Mouse (Mus musculus): ENCODE results near the gene Sytl1. TPM values are rescaled to one million over a fixed set of nuclear protein-coding genes. Genes with fewer than 3 reads are reported as not detected.

Sytl1 gene
- total and polyA plus RNA-seq, 3 experiments = 0.05 to 2.5 (median 1.4) TPM

DNA sequence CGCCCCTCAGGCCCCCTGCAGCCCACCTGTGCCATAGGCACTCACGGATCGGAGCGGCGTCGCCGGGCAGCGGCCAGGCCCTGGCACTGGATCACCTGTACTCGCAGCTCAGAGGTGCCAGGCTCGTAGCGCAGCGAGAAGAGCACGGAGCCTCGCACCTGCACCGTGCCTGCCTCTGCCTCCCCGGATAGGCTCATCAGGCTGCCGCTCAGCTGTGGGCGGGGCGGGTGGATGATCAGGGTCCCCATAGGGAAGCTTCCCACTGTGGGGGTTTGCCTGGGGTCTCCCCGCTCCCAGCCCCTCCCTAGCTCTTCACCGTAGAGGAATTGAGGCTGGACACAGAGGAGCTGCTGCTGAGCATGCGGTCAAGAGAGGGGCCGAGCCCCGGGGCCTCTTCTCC is 6.1 kb downstream of the Sytl1 start:
- H3K36me3 ChIP-seq (replicated peaks) = peaks cover 58% of the 10 kb centered on the region
- H3K27me3 ChIP-seq (ENCODE audit: insufficient read depth, low read length) = peaks cover 5% of the 10 kb centered on the region; the same call in 1 of the 2 replicates
- H3K4me1 ChIP-seq (ENCODE audit: insufficient read depth, low read depth, low read length) = peaks cover 36% of the 10 kb centered on the region
- no peaks in the 10 kb centered on the region for H3K9me3 ChIP-seq (replicated peaks)
- ATAC-seq (ENCODE audit: extremely low read depth, insufficient number of reproducible peaks, low FRiP score, poor library complexity, severe bottlenecking) (no peak), DNase-seq (ENCODE audit: low spot score) (no peak)
- TF ChIP-seq GATA2 (IDR thresholded peaks at IDR 0.05; ENCODE audit: borderline replicate concordance, low read depth, low read length) (no peak), TAL1 (conservative IDR thresholded peaks at IDR 0.05; ENCODE audit: low read depth, low read length) (no peak), POLR2AphosphoS5 (IDR thresholded peaks at IDR 0.05; ENCODE audit: insufficient replicate concordance, low read depth, low read length) (no peak), CTCF (IDR thresholded peaks at IDR 0.05; ENCODE audit: low read depth, low read length) (no peak), GATA1 (IDR thresholded peaks at IDR 0.05; ENCODE audit: borderline replicate concordance, low read length) (no peak)
- H3K4me3 ChIP-seq (ENCODE audit: low read depth, low read length) = no peak overlapping the region

DNA sequence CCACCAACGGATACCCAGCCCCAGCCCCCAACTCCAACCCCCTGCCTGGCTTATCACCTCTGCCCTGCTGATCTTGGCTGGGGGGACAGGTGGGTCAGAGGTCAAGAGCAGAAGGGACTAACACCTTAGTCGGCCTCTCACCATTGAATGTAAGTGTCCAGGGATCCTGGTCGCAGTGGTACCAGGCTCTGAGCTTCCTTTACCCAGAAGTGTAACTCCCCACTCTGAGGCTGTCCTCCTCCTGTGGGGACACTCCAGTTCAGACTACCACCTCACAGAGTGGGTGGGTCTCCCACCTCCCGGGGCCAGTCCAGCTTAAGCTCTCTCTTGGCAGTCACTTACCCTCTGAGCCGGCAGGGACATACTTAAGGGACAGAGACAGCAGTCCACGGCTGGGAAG is 7.5 kb downstream of the Sytl1 start:
- Histone ChIP-seq H3K36me3 (replicated peaks) (peaks cover 72% of the 10 kb centered on the region), H3K4me3 (ENCODE audit: low read depth, low read length) (no peak overlapping the region), H3K4me1 (ENCODE audit: insufficient read depth, low read depth, low read length) (peaks cover 34% of the 10 kb centered on the region), H3K27me3 (ENCODE audit: insufficient read depth, low read length) (peaks cover 5% of the 10 kb centered on the region; the same call in 1 of the 2 replicates), H3K9me3 (replicated peaks) (no peaks in the 10 kb centered on the region)
- TF ChIP-seq GATA1 (IDR thresholded peaks at IDR 0.05; ENCODE audit: borderline replicate concordance, low read length) = no peak
- no peak for TF ChIP-seq TAL1 (conservative IDR thresholded peaks at IDR 0.05; ENCODE audit: low read depth, low read length)
- TF ChIP-seq CTCF (IDR thresholded peaks at IDR 0.05; ENCODE audit: low read depth, low read length) = no peak
- no peak for TF ChIP-seq POLR2AphosphoS5 (IDR thresholded peaks at IDR 0.05; ENCODE audit: insufficient replicate concordance, low read depth, low read length)
- DNase-seq (ENCODE audit: low spot score) (no peak), ATAC-seq (ENCODE audit: extremely low read depth, insufficient number of reproducible peaks, low FRiP score, poor library complexity, severe bottlenecking) (no peak)

- H3K27me3 ChIP-seq (ENCODE audit: insufficient read depth, low read length) = peaks cover 5% of the 10 kb centered on the region; the same call in 1 of the 2 replicates
Measured at GRCm38 (mm10) chr4:133253412-133253811, 9.5 kb downstream of the Sytl1 start.

GRCm38 (mm10) chr4:133252089-133252488 is 10.8 kb downstream of the Sytl1 start:
- TF ChIP-seq CTCF (IDR thresholded peaks at IDR 0.05; ENCODE audit: low read depth, low read length) = no peak
- no peak for TF ChIP-seq TAL1 (conservative IDR thresholded peaks at IDR 0.05; ENCODE audit: low read depth, low read length)
- TF ChIP-seq GATA1 (IDR thresholded peaks at IDR 0.05; ENCODE audit: borderline replicate concordance, low read length) = no peak
- no peak for TF ChIP-seq POLR2AphosphoS5 (IDR thresholded peaks at IDR 0.05; ENCODE audit: insufficient replicate concordance, low read depth, low read length)
- no peak for TF ChIP-seq GATA2 (IDR thresholded peaks at IDR 0.05; ENCODE audit: borderline replicate concordance, low read depth, low read length)
- Histone ChIP-seq H3K9me3 (replicated peaks) (no peaks in the 10 kb centered on the region), H3K36me3 (replicated peaks) (peaks cover 85% of the 10 kb centered on the region), H3K4me3 (ENCODE audit: low read depth, low read length) (no peak overlapping the region), H3K27me3 (ENCODE audit: insufficient read depth, low read length) (peaks cover 3% of the 10 kb centered on the region; the same call in 1 of the 2 replicates), H3K4me1 (ENCODE audit: insufficient read depth, low read depth, low read length) (peaks cover 56% of the 10 kb centered on the region)
- DNase-seq (ENCODE audit: low spot score) = no peak
- ATAC-seq (ENCODE audit: extremely low read depth, insufficient number of reproducible peaks, low FRiP score, poor library complexity, severe bottlenecking) = no peak

More at GRCm38 (mm10) chr4:133253412-133253811, 9.5 kb downstream of the Sytl1 start:
- Histone ChIP-seq H3K4me3 (ENCODE audit: low read depth, low read length) (no peak overlapping the region), H3K4me1 (ENCODE audit: insufficient read depth, low read depth, low read length) (peaks cover 51% of the 10 kb centered on the region), H3K36me3 (replicated peaks) (peaks cover 85% of the 10 kb centered on the region), H3K9me3 (replicated peaks) (no peaks in the 10 kb centered on the region)
- TF ChIP-seq TAL1 (conservative IDR thresholded peaks at IDR 0.05; ENCODE audit: low read depth, low read length) (no peak), GATA1 (IDR thresholded peaks at IDR 0.05; ENCODE audit: borderline replicate concordance, low read length) (no peak), GATA2 (IDR thresholded peaks at IDR 0.05; ENCODE audit: borderline replicate concordance, low read depth, low read length) (no peak), CTCF (IDR thresholded peaks at IDR 0.05; ENCODE audit: low read depth, low read length) (no peak), POLR2AphosphoS5 (IDR thresholded peaks at IDR 0.05; ENCODE audit: insufficient replicate concordance, low read depth, low read length) (no peak)
- DNase-seq (ENCODE audit: low spot score) (no peak), ATAC-seq (ENCODE audit: extremely low read depth, insufficient number of reproducible peaks, low FRiP score, poor library complexity, severe bottlenecking) (no peak)

GRCm38 (mm10) chr4:133251214-133251613 is 11.7 kb downstream of the Sytl1 start:
- Histone ChIP-seq H3K36me3 (replicated peaks) (peaks cover 89% of the 10 kb centered on the region), H3K4me3 (ENCODE audit: low read depth, low read length) (no peak overlapping the region), H3K4me1 (ENCODE audit: insufficient read depth, low read depth, low read length) (peaks cover 65% of the 10 kb centered on the region), H3K27me3 (ENCODE audit: insufficient read depth, low read length) (peaks cover 3% of the 10 kb centered on the region; the same call in 1 of the 2 replicates), H3K9me3 (replicated peaks) (no peaks in the 10 kb centered on the region)
- TF ChIP-seq TAL1 (conservative IDR thresholded peaks at IDR 0.05; ENCODE audit: low read depth, low read length) (no peak), GATA1 (IDR thresholded peaks at IDR 0.05; ENCODE audit: borderline replicate concordance, low read length) (no peak), POLR2AphosphoS5 (IDR thresholded peaks at IDR 0.05; ENCODE audit: insufficient replicate concordance, low read depth, low read length) (no peak), CTCF (IDR thresholded peaks at IDR 0.05; ENCODE audit: low read depth, low read length) (no peak)
- no peak for ATAC-seq (ENCODE audit: extremely low read depth, insufficient number of reproducible peaks, low FRiP score, poor library complexity, severe bottlenecking)
- DNase-seq (ENCODE audit: low spot score) = no peak

GRCm38 (mm10) chr4:133250609-133251008 is 12.3 kb downstream of the Sytl1 start:
- no peaks in the 10 kb centered on the region for H3K27me3 ChIP-seq (ENCODE audit: insufficient read depth, low read length)

More at GRCm38 (mm10) chr4:133250609-133251008, 12.3 kb downstream of the Sytl1 start:
- peaks cover 66% of the 10 kb centered on the region for H3K4me1 ChIP-seq (ENCODE audit: insufficient read depth, low read depth, low read length)
- H3K9me3 ChIP-seq (replicated peaks) = no peaks in the 10 kb centered on the region
- peak; percentile 60 for DNase-seq (ENCODE audit: low spot score)
- ATAC-seq (ENCODE audit: extremely low read depth, insufficient number of reproducible peaks, low FRiP score, poor library complexity, severe bottlenecking) = no peak
- TF ChIP-seq POLR2AphosphoS5 (IDR thresholded peaks at IDR 0.05; ENCODE audit: insufficient replicate concordance, low read depth, low read length) (no peak), TAL1 (conservative IDR thresholded peaks at IDR 0.05; ENCODE audit: low read depth, low read length) (no peak), CTCF (IDR thresholded peaks at IDR 0.05; ENCODE audit: low read depth, low read length) (peak; percentile 45; the same call in 1 of the 2 replicates), GATA1 (IDR thresholded peaks at IDR 0.05; ENCODE audit: borderline replicate concordance, low read length) (no peak)
- H3K4me3 ChIP-seq (ENCODE audit: low read depth, low read length) = no peak overlapping the region
- H3K36me3 ChIP-seq (replicated peaks) = peaks cover 90% of the 10 kb centered on the region
